Mouse (Mus musculus) monocyte, adult 5-6 weeks (primary cell): ENCODE results near the gene Fam173a. TPM values are rescaled to one million over a fixed set of nuclear protein-coding genes. Genes with fewer than 3 reads are reported as not detected.
"Not testable (repeated sequence)": the region's sequence is repeated elsewhere in the genome, so short reads cannot be mapped to it uniquely, and the experiment has no call there.

ENCODE experiments used
- ATAC-seq: fragments of 153-309, 156-312 bp; replicated peaks from 2 replicates; pipeline ENCODE4 v1.8.0; 2017; ENCODE audit warnings: mild to moderate bottlenecking; ENCODE audit not compliant: low TSS enrichment, insufficient number of reproducible peaks, severe bottlenecking, poor library complexity, low FRiP score
- total RNA-seq: library from RNA; stranded (forward); fragments of 200-1000, 200-491, 200-594 nt; gene quantifications from 3 replicates; pipeline ENCODE4 v1.2.3, GENCODE M21; 2017

Gene Fam173a
- total RNA-seq, 1 experiment from 2014 or later: 30.7 TPM

- no peak for ATAC-seq
Measured at GRCm38 (mm10) chr17:25808028-25808427, 15.3 kb upstream of the Fam173a start.

GRCm38 (mm10) chr17:25807452-25807851 lies 14.8 kb upstream of the Fam173a start:
- not testable (repeated sequence) for ATAC-seq

- ATAC-seq: no peak
Measured at GRCm38 (mm10) chr17:25806507-25806906, 13.8 kb upstream of the Fam173a start.

GRCm38 (mm10) chr17:25802825-25803517 lies 10.3 kb upstream of the Fam173a start:
- ATAC-seq: no peak

GRCm38 (mm10) chr17:25801029-25801428 lies 8.3 kb upstream of the Fam173a start:
- ATAC-seq: peak; percentile 88

GRCm38 (mm10) chr17:25796951-25797369 lies 4.3 kb upstream of the Fam173a start, which contains the start of gene Metrn:
Gene Metrn, minus strand, starts transcription at chr17:25797136.
- peak; percentile 81 for ATAC-seq

GRCm38 (mm10) chr17:25796211-25796771 lies 3.6 kb upstream of the Fam173a start:
- no peak for ATAC-seq

GRCm38 (mm10) chr17:25795609-25796092 lies 3.0 kb upstream of the Fam173a start, which contains the start of gene AC134908.4:
Gene AC134908.4, minus strand, starts transcription at chr17:25795659.
- ATAC-seq: no peak

- ATAC-seq: no peak
Measured at GRCm38 (mm10) chr17:25794998-25795397, 2.3 kb upstream of the Fam173a start.

GRCm38 (mm10) chr17:25794197-25794596 lies 1.5 kb upstream of the Fam173a start:
- ATAC-seq: no peak

- ATAC-seq: peak; percentile 76
Measured at GRCm38 (mm10) chr17:25791843-25792527, 716 bp downstream of the Fam173a start.

GRCm38 (mm10) chr17:25791320-25791842 lies 1.3 kb downstream of the Fam173a start:
- ATAC-seq: no peak

- no peak for ATAC-seq
Measured at GRCm38 (mm10) chr17:25786781-25787504, 5.8 kb downstream of the Fam173a start.

GRCm38 (mm10) chr17:25786280-25786679 lies 6.4 kb downstream of the Fam173a start, which contains the start of gene Ccdc78:
Gene Ccdc78, plus strand, starts transcription at chr17:25786580.
- no peak for ATAC-seq

GRCm38 (mm10) chr17:25785281-25785745 lies 7.4 kb downstream of the Fam173a start, which contains the start of gene Haghl:
Gene Haghl, minus strand, starts transcription at chr17:25785673.
- peak; percentile 89 for ATAC-seq

- ATAC-seq: no peak
Measured at GRCm38 (mm10) chr17:25783861-25784574, 8.7 kb downstream of the Fam173a start.

- ATAC-seq: no peak
Measured at GRCm38 (mm10) chr17:25783086-25783485, 9.6 kb downstream of the Fam173a start.

- ATAC-seq: no peak
Measured at GRCm38 (mm10) chr17:25781339-25781738, 11.4 kb downstream of the Fam173a start.
